8 mouse cellular contexts compared by ENCODE assay signal in genomic region chr5:137610548-137611244, GRCm38 (mm10). TPM values are rescaled to one million over a fixed set of nuclear protein-coding genes. Genes with fewer than 3 reads are reported as not detected.
DNase-seq lines count a peak whose midpoint lies in the region; ATAC-seq and TF ChIP-seq lines count a peak whose summit lies in the region.

No protein-coding gene starts in this region.

- H3K36me3 ChIP-seq in liver, embryonic 14.5 days (replicated peaks; ENCODE audit: control insufficient read depth, insufficient read depth, low read depth) = no peaks in the 10 kb centered on the region
- H3K36me3 ChIP-seq in stomach, embryonic 14.5 days (ENCODE audit: control insufficient read depth, insufficient read depth, low read length) = peaks cover 10% of the 10 kb centered on the region; the same call in 1 of the 2 replicates

- no peak overlapping the region for H3K27ac ChIP-seq in liver, embryonic 14.5 days
- peak overlapping the region; percentile 98 for H3K27ac ChIP-seq in stomach, embryonic 14.5 days (ENCODE audit: low read length)

- TF ChIP-seq EP300 in liver, embryonic 14.5 days (IDR thresholded peaks at IDR 0.05; ENCODE audit: low read depth) = no peak

- peaks cover 4 to 5% of the 10 kb centered on the region in 2 experiments; a peak in 3 of 4 replicates for H3K4me1 ChIP-seq in liver, embryonic 14.5 days (replicated peaks; ENCODE audit: control insufficient read depth in 2 of 2, insufficient read depth in 2 of 2, low read length in 1 of 2)
- H3K4me1 ChIP-seq in stomach, embryonic 14.5 days (ENCODE audit: control insufficient read depth, insufficient read depth, low read length) = peaks cover 39% of the 10 kb centered on the region

- H3K9ac ChIP-seq in liver, embryonic 14.5 days (replicated peaks) = no peak overlapping the region
- peak overlapping the region; percentile 33 for H3K9ac ChIP-seq in stomach, embryonic 14.5 days (replicated peaks; ENCODE audit: low read depth, low read length)

- no peak for TF ChIP-seq CTCF in liver, embryonic 14.5 days (IDR thresholded peaks at IDR 0.05; ENCODE audit: low read depth)

- peak; percentile 88 for DNase-seq in ovary, adult 18-20 months (ENCODE audit: low spot score)
- no peak for DNase-seq in ovary, postnatal 14 days (ENCODE audit: low spot score)
- peak; percentile 79 to 81 for DNase-seq in gastrocnemius, adult 8-10 months (ENCODE audit: low spot score in 2 of 2)
- peak; percentile 93 for DNase-seq in hindlimb bud, embryonic 11.5 days (ENCODE audit: extremely low spot score, low read depth, low spot score)
- DNase-seq in liver, embryonic 14.5 days (ENCODE audit: low read depth in 3 of 3, low spot score in 3 of 3) = no peak
- DNase-seq in right cerebral cortex, postnatal 14 days = no peak

- ATAC-seq in liver, embryonic 14.5 days (ENCODE audit: insufficient read depth) = no peak
- ATAC-seq in stomach, embryonic 14.5 days (ENCODE audit: insufficient number of reproducible peaks, insufficient read depth, low FRiP score, low read depth) = no peak; the same call in 1 of the 2 replicates
- no peak for ATAC-seq in erythroid progenitor cell, adult 5-6 weeks (replicated peaks; ENCODE audit: low FRiP score, poor library complexity, severe bottlenecking)

- 32% methylated on average over 12 of the region's 12 CpGs for WGBS in liver, embryonic 14.5 days (ENCODE audit: insufficient replicate concordance)
- 6% methylated on average over 12 of the region's 12 CpGs for WGBS in stomach, embryonic 14.5 days

- no peaks in the 10 kb centered on the region for H3K27me3 ChIP-seq in liver, embryonic 14.5 days (ENCODE audit: control insufficient read depth, insufficient read depth, low read length)
- no peaks in the 10 kb centered on the region for H3K27me3 ChIP-seq in stomach, embryonic 14.5 days (ENCODE audit: control insufficient read depth, insufficient read depth, low read length)

- H3K4me2 ChIP-seq in liver, embryonic 14.5 days (ENCODE audit: low read depth) = peak overlapping the region; percentile 27
- H3K4me2 ChIP-seq in stomach, embryonic 14.5 days (replicated peaks; ENCODE audit: low read depth, low read length) = peak overlapping the region; percentile 51

- H3K4me3 ChIP-seq in liver, embryonic 14.5 days (ENCODE audit: insufficient read depth in 1 of 2, low read depth in 2 of 2, low read length in 2 of 2) = peak overlapping the region in 1 of 2 experiments; percentile 29; a peak in 2 of 4 replicates
- peak overlapping the region; percentile 30 for H3K4me3 ChIP-seq in stomach, embryonic 14.5 days (ENCODE audit: low read depth, low read length)

- H3K9me3 ChIP-seq in liver, embryonic 14.5 days (ENCODE audit: control insufficient read depth, low read length) = no peaks in the 10 kb centered on the region
- no peaks in the 10 kb centered on the region for H3K9me3 ChIP-seq in stomach, embryonic 14.5 days (ENCODE audit: control insufficient read depth, low read depth, low read length)

RNA-seq across cellular contexts. Expression of gene Pcolce, which starts 2.9 kb away (rescaled TPM):
- 10 to 100 TPM; 16.2 to 35.4 (median 22.9) TPM for total RNA-seq in gastrocnemius, adult 8-10 months (2022)
- 11.7 and 12.2 TPM in 2 replicates for polyA plus RNA-seq in liver, embryonic 14.5 days (2012; rRNA removed)
- polyA plus RNA-seq in liver, embryonic 14.5 days (2014; fragmentation: Nextera tagmentation; extraction: Ambion mirVana) = 11.6 and 12.8 TPM in 2 replicates
- polyA plus RNA-seq in stomach, embryonic 14.5 days (2014; fragmentation: Nextera tagmentation; extraction: Ambion mirVana) = 143 and 145 TPM in 2 replicates
- 1.7 and 3.2 TPM in 2 replicates for total RNA-seq in erythroid progenitor cell, adult 5-6 weeks (2015; ENCODE audit: low replicate concordance)
- 1.0 TPM in 1 of 2 replicates, not detected in the other for total RNA-seq in erythroid progenitor cell, adult 5-6 weeks (2017; ENCODE audit: low replicate concordance)

RNA-seq across cellular contexts. Expression of gene Mospd3, which starts 9.8 kb away (rescaled TPM):
- total RNA-seq in gastrocnemius, adult 8-10 months (2022) = 10 to 100 TPM; 10.1 to 13.6 (median 11.6) TPM
- polyA plus RNA-seq in liver, embryonic 14.5 days (2012; rRNA removed) = 34.9 and 45.5 TPM in 2 replicates
- polyA plus RNA-seq in liver, embryonic 14.5 days (2014; fragmentation: Nextera tagmentation; extraction: Ambion mirVana) = 33.8 and 38.4 TPM in 2 replicates
- polyA plus RNA-seq in stomach, embryonic 14.5 days (2014; fragmentation: Nextera tagmentation; extraction: Ambion mirVana) = 32.3 and 34.2 TPM in 2 replicates
- 36.9 and 44.3 TPM in 2 replicates for total RNA-seq in erythroid progenitor cell, adult 5-6 weeks (2015; ENCODE audit: low replicate concordance)
- total RNA-seq in erythroid progenitor cell, adult 5-6 weeks (2017; ENCODE audit: low replicate concordance) = 8.5 TPM in 1 of 2 replicates, not detected in the other

RNA-seq across cellular contexts. Expression of gene Fbxo24, which starts 18.1 kb away (rescaled TPM):
- total RNA-seq in gastrocnemius, adult 8-10 months (2022) = under 1 TPM in 2 of 4 experiments, not detected in 2; 0.20 to 0.29 TPM
- polyA plus RNA-seq in liver, embryonic 14.5 days (2012; rRNA removed) = 0.02 and 0.04 TPM in 2 replicates
- polyA plus RNA-seq in liver, embryonic 14.5 days (2014; fragmentation: Nextera tagmentation; extraction: Ambion mirVana) = 0.05 TPM in 1 of 2 replicates, not detected in the other
- 0.14 and 0.20 TPM in 2 replicates for polyA plus RNA-seq in stomach, embryonic 14.5 days (2014; fragmentation: Nextera tagmentation; extraction: Ambion mirVana)
- not detected in 2 replicates for total RNA-seq in erythroid progenitor cell, adult 5-6 weeks (2015; ENCODE audit: low replicate concordance)
- total RNA-seq in erythroid progenitor cell, adult 5-6 weeks (2017; ENCODE audit: low replicate concordance) = not detected in 2 replicates

RNA-seq across cellular contexts. Expression of gene Lrch4, which starts 18.2 kb away (rescaled TPM):
- 10 to 100 TPM; 12.7 to 15.7 (median 14.6) TPM for total RNA-seq in gastrocnemius, adult 8-10 months (2022)
- 13.9 and 16.1 TPM in 2 replicates for polyA plus RNA-seq in liver, embryonic 14.5 days (2012; rRNA removed)
- 21.7 and 23.6 TPM in 2 replicates for polyA plus RNA-seq in liver, embryonic 14.5 days (2014; fragmentation: Nextera tagmentation; extraction: Ambion mirVana)
- 37.1 and 39.2 TPM in 2 replicates for polyA plus RNA-seq in stomach, embryonic 14.5 days (2014; fragmentation: Nextera tagmentation; extraction: Ambion mirVana)
- total RNA-seq in erythroid progenitor cell, adult 5-6 weeks (2015; ENCODE audit: low replicate concordance) = 46.9 and 75.0 TPM in 2 replicates
- 32.0 and 37.7 TPM in 2 replicates for total RNA-seq in erythroid progenitor cell, adult 5-6 weeks (2017; ENCODE audit: low replicate concordance)

RNA-seq across cellular contexts. Expression of gene Gm20605, which starts 18.3 kb away (rescaled TPM):
- total RNA-seq in gastrocnemius, adult 8-10 months (2022) = 1 to 10 TPM; 1.9 to 3.5 (median 2.5) TPM
- 5.5 and 6.0 TPM in 2 replicates for polyA plus RNA-seq in liver, embryonic 14.5 days (2012; rRNA removed)
- 3.2 and 3.9 TPM in 2 replicates for polyA plus RNA-seq in liver, embryonic 14.5 days (2014; fragmentation: Nextera tagmentation; extraction: Ambion mirVana)
- 8.1 and 10.7 TPM in 2 replicates for polyA plus RNA-seq in stomach, embryonic 14.5 days (2014; fragmentation: Nextera tagmentation; extraction: Ambion mirVana)
- 17.3 and 25.2 TPM in 2 replicates for total RNA-seq in erythroid progenitor cell, adult 5-6 weeks (2015; ENCODE audit: low replicate concordance)
- total RNA-seq in erythroid progenitor cell, adult 5-6 weeks (2017; ENCODE audit: low replicate concordance) = 6.1 and 17.1 TPM in 2 replicates

Comparison
In these comparisons a context has a peak if more than half of its experiments do, and no peak if none do; other contexts are left out.
1. DNase-seq: peak in ovary, adult 18-20 months (single experiment), gastrocnemius, adult 8-10 months (2 of 2) and hindlimb bud, embryonic 11.5 days (single experiment); none in ovary, postnatal 14 days (single experiment), liver, embryonic 14.5 days (0 of 3) and right cerebral cortex, postnatal 14 days (single experiment).
2. RNA of gene Pcolce, which starts 2.9 kb away (total RNA-seq): 16.2 to 35.4 TPM in gastrocnemius, adult 8-10 months; 1.0 to 3.2 TPM in erythroid progenitor cell, adult 5-6 weeks; every median in the first group is over 4 times any median in the second.